Mouse (Mus musculus) adrenal gland, postnatal 14 days (tissue): ENCODE results near the gene Slc13a3. TPM values are rescaled to one million over a fixed set of nuclear protein-coding genes. Genes with fewer than 3 reads are reported as not detected.

Experiments
- DNase-seq: peaks from one replicate; pipeline ENCODE4 v3.0.0; 2021; ENCODE audit warnings: mixed read lengths
- total RNA-seq: library from RNA; stranded (reverse); gene quantifications from 2 replicates; pipeline ENCODE4 v1.2.3, GENCODE M21; 2021

Slc13a3 gene
- total RNA-seq, 1 experiment from 2014 or later = 11.3 TPM

DNA sequence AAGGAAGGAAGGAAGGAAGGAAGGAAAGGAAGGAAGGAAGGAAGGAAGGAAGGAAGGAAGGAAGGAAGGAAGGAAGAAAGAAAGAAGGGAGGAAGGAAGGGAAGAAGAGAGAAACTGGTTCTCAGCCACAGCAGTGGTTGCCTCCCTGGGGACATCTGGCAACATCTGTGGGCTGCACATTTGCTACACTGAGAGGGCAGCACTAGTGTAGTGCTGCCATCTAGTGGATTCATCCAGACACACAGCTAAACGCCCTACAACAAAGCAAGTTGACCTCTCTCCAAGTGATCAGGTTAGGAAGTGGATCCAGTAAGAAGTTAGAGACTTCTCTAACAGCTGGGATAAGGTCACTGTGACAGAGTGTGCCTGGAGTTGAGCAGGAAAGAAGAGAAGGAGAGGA, 112.2 kb downstream of the Slc13a3 start:
- DNase-seq = peak; percentile 74

Other genes with a start within 250 kb of the Slc13a3 start
- gene Cdh22, start 238.4 kb downstream of the Slc13a3 start, total RNA-seq = 1.3 and 1.6 TPM in 2 replicates
- 32.8 and 36.4 TPM in 2 replicates for gene Slc35c2, start 185.4 kb downstream of the Slc13a3 start, total RNA-seq
- 26.2 and 27.8 TPM in 2 replicates for gene Elmo2, start 146.8 kb downstream of the Slc13a3 start, total RNA-seq
- gene Zfp663, start 104.5 kb downstream of the Slc13a3 start, total RNA-seq = not detected in 2 replicates
- gene Zfp334, start 85.0 kb downstream of the Slc13a3 start, total RNA-seq = 5.0 and 5.8 TPM in 2 replicates
- gene Ocstamp, start 72.8 kb downstream of the Slc13a3 start, total RNA-seq = 0.11 TPM in 1 of 2 replicates, not detected in the other
- 13.6 and 13.7 TPM in 2 replicates for gene Trp53rka, start 20.1 kb upstream of the Slc13a3 start, total RNA-seq
- gene Slc2a10, start 30.6 kb upstream of the Slc13a3 start, total RNA-seq = 0.89 and 0.98 TPM in 2 replicates
- 3.2 and 5.3 TPM in 2 replicates for gene Eya2, start 121.8 kb upstream of the Slc13a3 start, total RNA-seq